Mouse (Mus musculus) urinary bladder, adult 18-20 months (tissue): ENCODE measurements around the gene Aldh1a3.

Experiments used
- DNase-seq, 2 experiments: peaks; one replicate each; pipeline ENCODE4 v3.0.0; 2022; ENCODE audit warnings: low spot score in 2 of 2, mixed read lengths in 2 of 2

The Aldh1a3 gene

GRCm38 (mm10) chr7:66427437-66428161 is at the start of gene Aldh1a3:
TSS of gene Aldh1a3 (minus strand) at chr7:66427517.
- DNase-seq = peak; percentile 37 to 44

DNA sequence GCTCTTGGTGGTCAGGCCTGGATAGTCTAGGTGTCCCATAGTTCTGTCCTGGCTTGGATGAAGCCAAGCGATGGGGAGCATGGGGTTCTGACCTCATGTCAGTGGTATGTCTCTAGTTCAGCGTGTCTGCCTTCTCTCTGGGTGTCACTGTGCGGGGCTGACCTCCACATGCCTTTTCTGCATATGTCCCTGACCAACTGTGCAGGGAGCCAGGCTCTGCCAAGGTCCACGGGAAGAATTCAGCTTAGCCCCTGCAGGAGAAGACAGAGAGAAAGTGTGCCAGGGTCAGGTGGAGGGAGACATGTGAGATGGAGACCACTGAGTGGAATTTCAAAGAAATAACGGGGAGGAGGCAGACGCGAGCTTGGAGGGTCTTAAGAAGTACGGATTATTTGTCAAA is 49.0 kb upstream of the Aldh1a3 start:
- DNase-seq = no peak

DNA sequence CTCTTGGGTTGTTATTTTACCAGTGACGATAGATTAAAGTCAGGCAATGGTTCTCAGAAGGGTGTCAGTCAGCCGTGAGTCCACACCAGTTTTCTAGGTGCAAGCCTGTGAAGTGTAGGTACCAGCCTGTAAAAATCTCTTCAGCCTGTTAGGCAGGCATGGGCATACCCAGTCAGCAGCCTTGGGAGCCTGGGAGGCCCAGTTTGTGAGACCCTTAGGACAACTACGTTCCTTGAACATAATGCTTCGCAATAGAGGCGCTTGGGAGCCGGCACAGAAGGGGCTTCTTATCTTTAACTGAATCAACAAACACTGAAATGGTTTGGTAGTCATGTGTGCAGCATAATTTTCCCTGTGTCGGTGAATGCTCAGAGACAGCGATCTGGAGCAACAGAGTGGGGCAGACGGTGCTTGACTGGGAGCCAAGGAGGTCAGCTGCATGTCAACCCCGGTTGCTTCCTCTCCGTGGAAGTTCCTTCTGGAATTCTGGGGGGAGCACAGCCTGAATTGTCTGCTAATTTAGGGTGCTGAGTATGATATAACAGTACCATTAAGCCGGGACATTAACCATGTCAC is 44.4 kb upstream of the Aldh1a3 start:
- no peak for DNase-seq

DNA sequence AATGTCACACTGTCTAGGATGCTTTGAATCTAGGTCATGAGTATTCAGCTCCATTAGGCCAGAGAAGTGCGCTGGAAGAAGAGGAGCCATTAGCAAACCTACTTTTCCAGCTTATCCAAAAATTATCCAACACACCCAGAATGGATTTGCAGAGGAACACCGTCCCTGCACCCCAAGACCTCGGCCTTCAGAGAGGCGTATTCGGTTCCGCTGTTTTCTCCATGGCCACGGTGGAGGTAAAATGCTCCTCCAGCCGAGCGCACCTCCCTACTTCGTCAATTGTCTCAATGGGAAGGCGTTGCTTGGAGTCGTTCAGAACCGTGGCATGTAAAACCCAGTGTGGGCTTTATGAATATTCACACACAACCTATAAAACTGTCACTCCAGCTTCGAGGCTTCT is 39.3 kb upstream of the Aldh1a3 start:
- DNase-seq = no peak

DNA sequence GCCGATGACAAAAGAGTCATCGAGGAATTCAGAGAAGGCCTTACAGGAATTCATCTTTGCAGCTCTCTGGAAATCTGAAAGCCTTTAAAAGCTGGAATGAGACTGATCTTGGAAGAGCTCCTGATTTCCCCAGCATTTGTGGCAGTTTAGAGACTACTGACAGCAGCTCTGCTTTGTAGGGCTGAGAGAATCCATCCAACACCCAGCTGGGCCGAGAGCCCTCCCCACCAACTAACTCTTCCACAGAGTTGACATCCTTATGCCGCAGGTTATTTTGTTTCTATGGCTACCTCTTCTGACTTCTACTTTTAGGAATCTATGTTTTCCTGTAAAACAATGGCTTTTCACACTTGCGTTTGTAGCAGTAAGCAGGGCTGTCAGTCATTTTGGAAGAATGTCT is 37.9 kb upstream of the Aldh1a3 start:
- DNase-seq = no peak

- DNase-seq = no peak
Observed at GRCm38 (mm10) chr7:66463081-66463480, 35.8 kb upstream of the Aldh1a3 start.

- no peak for DNase-seq
Observed at GRCm38 (mm10) chr7:66451622-66452295, 24.4 kb upstream of the Aldh1a3 start.

- peak in 1 of 2 experiments; percentile 45 for DNase-seq
Observed at GRCm38 (mm10) chr7:66449971-66450752, 22.8 kb upstream of the Aldh1a3 start.

DNA sequence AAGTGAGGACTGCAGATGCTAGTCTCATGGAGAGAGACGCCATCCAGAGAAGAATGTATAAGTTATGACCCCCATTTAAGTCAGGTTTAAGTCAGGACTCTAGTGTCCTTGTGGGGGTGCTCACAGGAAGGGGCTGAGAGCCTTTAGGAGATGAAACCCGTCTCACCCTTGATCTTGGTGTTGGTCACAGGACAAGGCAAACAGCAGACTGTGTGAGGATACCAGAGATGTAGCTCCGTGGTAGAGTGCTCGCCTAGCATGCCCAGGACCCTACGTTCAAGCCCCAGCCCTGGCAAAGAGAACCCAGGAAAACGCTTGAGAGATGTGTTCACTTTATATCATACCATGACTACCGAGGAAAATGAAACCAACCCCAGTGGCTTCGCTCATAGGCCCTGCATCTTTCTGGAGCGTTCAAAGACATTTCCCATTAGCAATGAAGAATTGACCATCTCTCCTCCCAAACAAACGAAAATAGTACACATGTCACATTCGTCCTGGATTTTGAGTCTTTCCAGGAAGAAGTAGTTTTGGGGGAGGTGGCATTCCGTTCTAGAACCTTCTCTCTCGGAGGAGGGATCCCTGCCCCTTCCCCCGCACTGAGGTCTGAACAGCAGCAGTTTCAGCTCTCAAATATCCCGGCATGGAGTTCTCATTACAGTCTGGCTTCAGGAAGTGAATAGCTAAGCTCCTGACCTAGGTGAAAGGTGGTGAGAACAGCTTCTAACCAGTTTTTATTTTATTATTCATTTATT is 21.6 kb upstream of the Aldh1a3 start:
- DNase-seq = no peak

DNA sequence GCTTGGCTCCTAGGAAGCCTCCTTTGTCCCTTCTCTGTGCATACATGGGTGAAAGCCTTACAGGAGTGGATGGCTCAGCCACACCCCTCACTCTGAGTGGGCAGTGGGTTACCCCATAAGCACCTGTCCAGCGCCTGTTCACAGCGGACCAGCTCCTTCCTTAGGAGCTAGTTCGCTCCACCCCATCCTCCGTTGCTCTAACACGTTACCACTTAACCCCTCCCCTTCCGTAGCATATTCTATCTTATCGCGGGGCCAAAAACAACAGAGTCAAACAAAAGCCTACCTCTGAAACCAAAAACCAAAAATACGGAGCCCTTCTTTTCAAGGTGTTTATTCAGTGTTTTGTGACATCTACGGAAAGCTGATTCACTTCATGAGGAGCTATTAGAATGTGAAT is 21.0 kb upstream of the Aldh1a3 start:
- no peak for DNase-seq

DNA sequence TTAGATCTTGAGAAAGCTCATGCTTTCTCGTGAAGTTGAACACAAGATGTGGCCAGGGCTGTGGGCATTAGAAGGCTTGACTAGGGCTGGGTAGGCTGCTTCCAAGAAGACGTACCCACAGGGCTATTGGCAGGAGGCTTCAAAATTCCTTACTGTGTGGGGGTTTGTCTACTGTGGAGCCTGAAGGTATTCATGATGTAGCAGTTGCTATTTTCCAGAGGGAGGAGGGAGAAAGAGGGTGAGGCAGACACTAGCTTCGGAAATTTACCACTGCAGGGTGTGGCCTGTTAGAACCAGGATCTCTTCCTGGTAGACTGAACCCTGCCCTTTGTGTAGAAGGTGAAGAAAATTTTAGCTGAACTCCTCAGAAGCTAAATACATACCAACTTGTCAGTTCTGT is 19.5 kb upstream of the Aldh1a3 start:
- no peak for DNase-seq

DNA sequence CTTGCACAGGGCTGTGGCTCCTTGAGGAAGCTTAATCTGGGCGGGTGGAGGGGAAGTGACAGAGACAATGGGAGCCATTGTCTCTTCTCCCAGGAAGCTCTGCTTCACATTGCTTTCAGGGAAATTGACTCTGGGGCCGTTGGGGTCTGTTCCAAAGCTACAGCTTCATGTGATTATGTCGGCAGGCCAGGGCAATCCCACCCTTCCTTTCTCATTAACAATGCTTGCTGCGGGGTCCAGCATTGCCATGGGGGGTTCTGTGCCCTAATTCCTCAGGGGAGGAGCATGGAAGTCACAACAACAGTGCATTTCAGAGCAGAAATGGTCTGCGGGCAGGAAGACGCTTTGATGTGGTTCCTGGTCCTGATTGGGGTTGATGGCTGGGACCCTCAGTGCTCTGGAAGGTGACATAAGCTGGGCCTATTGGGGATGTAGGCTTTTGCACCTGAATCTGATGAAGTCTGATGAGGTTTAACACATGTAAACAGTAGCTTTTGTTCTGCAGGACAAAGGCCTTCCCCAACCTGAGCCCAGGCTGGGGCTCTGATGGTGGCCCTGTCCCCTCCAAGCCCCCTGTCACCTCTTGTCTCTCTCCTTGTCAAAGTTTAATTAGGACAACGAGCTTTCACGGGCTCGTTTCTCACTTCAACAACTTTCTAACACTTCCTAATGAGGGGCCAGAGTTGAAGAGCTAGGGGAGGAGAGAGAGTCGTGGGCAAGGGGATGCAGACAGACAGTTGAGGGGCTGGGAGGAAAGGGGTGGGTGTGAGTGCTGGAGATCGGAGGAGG is 18.0 kb upstream of the Aldh1a3 start:
- DNase-seq = no peak

DNA sequence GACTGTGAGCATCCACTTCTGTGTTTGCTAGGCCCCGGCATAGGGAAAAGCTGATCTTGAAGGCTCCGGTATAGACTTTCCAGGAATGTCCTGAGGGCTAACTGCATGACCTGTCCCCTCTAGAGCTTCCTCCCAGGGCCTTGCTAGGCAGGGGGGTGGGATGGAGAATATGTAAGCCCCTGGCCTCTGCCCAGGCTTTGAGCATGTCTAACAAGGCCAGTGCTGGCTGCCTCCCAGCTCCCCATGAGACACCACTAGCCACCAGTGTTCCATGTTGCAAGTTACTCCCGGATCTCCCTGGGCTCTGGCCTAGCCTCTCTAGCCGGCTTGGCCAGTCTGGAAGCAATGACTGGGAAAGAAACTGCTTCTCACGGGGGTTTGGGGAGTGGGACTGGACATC is 17.4 kb upstream of the Aldh1a3 start:
- no peak for DNase-seq

DNA sequence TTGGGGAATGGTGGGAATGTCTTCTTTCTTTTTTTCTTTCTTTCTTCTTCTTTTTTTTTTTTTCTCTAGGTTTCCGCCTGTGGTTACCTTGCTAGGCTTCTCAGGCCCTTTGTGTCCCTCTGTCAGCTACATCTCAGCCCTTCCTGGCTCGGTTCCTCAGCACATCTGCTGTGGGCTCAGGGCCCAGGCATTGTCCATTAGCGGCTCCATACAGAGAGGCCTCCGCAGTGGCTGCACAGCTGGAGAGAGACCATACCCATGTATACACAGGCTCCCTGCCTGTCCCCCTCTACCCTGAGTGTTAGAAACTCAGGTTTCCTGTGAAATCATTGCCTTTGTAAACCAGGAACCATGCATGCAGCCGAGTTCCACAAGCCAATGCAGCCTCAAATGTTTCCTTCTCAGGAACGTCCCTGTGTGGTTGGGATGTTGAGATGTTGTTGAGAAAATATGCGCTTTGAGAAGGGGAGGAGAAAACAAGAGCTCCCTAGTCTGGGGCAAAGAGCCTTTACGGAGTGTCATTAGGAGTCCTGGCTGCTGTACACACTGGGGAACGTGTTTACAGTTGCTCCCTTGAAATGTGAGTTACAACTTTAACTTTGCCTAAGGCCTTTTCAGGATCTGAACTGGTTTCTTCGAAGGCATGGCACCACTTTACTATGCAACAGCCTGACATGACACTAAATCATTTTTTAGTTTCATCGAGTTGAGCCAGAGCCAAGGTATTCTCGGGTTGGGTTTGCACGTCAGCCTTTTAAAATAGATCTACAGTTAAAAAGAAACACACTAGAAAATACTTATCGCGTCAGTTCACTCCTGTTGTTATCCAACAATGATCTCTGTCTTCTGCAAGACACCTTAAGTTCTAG is 15.4 kb upstream of the Aldh1a3 start:
- no peak for DNase-seq

GRCm38 (mm10) chr7:66438787-66439669 is 11.7 kb upstream of the Aldh1a3 start:
- no peak for DNase-seq

- DNase-seq = peak; percentile 37 to 65
Observed at GRCm38 (mm10) chr7:66434453-66434935, 7.2 kb upstream of the Aldh1a3 start.

GRCm38 (mm10) chr7:66427053-66427436 is 272 bp downstream of the Aldh1a3 start:
- DNase-seq = no peak

- DNase-seq = no peak
Observed at GRCm38 (mm10) chr7:66421903-66422302, 5.4 kb downstream of the Aldh1a3 start.

DNA sequence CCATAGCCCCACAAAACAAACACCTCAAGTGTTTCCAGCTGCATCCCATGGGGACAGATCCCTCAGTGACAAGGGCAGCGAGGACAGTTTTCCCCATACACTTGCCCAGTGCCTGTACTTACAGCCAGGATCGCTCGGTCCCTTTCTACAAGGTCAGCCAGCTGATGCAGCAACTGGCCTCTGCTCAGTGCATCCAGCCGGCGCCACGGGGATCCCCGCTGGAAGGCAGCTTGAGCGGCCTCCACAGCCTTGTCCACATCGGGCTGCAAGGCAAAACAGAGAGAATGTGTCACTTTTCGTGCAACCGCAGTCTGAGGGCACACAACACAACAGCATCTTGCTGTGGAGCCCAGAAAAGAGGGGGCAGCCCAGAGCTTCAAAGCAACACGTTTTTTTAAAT is 8.3 kb downstream of the Aldh1a3 start:
- no peak for DNase-seq
